Mouse (Mus musculus) megakaryocyte, embryonic 14.5 days (primary cell): ENCODE results near the gene Synj2.

Source experiments
- FLI1 ChIP-seq: IDR thresholded peaks from 2 replicates; pipeline ENCODE4 v1.6.1; 2012; ENCODE audit warnings: low read length, inconsistent platforms, mixed read lengths
- GATA1 ChIP-seq: IDR thresholded peaks from 3 replicates; pipeline ENCODE4 v1.6.1; 2012; ENCODE audit warnings: mixed read lengths, low read length, inconsistent platforms, borderline replicate concordance

DNA sequence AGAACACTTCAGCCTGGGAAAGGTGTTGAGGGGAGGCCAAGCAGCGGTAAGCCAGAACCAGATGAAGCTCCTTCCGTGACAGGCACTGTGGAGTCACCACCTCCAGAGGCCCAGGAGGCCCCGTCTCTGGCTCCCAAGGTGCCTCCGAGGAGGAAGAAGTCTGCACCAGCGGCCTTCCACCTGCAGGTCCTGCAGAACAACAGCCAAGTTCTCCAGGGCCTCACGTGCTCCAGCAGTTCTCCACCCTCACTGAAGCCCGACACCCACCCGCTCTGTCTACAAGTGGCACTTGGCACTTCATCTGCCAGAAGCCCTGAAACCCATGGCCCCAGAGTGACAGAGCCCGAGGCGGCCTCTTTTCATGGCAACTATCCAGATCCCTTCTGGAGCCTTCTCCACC lies 96.4 kb downstream of the Synj2 start:
- TF ChIP-seq FLI1 (no peak), GATA1 (no peak)
